Mouse (Mus musculus): Measurements from ENCODE around the gene Zcchc3. TPM values are rescaled to one million over a fixed set of nuclear protein-coding genes. Genes with fewer than 3 reads are reported as not detected.

Zcchc3 gene
- polyA plus RNA-seq, 1 experiment: 1.8 TPM

DNA sequence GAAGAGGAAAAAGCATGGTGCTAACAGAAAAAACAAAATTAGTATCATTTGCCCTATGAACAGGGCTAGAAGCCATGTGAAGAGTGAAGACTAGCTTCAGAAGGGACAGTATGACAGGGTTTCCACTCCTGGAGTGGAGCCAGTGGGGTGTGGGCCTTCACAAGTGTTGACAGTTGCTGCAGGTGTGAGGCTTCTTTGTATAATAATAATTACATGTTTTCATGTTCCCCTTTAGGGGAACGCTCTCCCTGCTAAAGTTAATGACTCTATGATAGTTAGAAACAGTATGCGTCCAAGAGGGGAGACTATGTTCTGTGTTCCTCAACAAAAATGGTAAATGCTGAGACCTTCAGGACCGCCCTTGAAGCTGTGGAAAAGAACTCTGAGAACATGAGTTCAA lies 959 bp upstream of the Zcchc3 start:
- Histone ChIP-seq H3K4me3 (ENCODE audit: extremely low read depth, insufficient read depth, insufficient read length) (no peak overlapping the region), H3K27ac (ENCODE audit: insufficient read depth, low read length) (no peak overlapping the region), H3K36me3 (ENCODE audit: control insufficient read depth, insufficient read depth, low read length) (no peaks in the 10 kb centered on the region), H3K4me1 (ENCODE audit: control insufficient read depth, insufficient read depth, insufficient read length) (no peaks in the 10 kb centered on the region; the same call in none of the 2 replicates), H3K27me3 (ENCODE audit: control insufficient read depth, insufficient read depth, low read length) (peaks cover 10% of the 10 kb centered on the region; the same call in 1 of the 2 replicates)
- DNase-seq (ENCODE audit: low read depth in 1 of 2, low spot score in 2 of 2): no peak
- TF ChIP-seq POLR2A (IDR thresholded peaks at IDR 0.05; ENCODE audit: low read depth, low read length) (no peak), CTCF (IDR thresholded peaks at IDR 0.05; ENCODE audit: extremely low read depth, insufficient read depth, insufficient read length, insufficient replicate concordance) (no peak)
- WGBS: 96% methylated on average over 3 of the region's 3 CpGs

DNA sequence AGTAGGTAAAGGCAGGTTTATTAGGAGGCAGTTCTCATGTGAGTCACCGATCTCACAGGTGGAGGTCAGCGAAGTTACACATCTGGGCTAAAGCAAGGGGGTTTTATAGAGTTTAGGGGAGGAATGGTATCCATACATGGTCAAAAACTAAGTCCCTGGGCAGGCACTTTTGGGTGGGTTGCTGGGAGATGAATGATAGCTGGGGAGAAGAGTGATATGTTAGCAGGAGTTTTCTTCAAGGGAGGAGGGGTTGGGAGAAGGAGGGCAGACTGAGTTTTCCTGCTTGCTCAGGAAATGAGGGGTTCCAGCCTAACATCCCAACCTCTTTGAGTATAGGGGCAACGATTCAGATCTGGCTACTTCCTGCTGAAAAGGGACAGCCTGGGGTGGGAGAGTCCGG lies 460 bp upstream of the Zcchc3 start, which contains the start of gene 6820408C15Rik:
Gene 6820408C15Rik, plus strand, starts transcription at position 301 of the 400 bp plus-strand sequence.
- no peaks in the 10 kb centered on the region for H3K36me3 ChIP-seq (ENCODE audit: control insufficient read depth, insufficient read depth, low read length)
- no peak for TF ChIP-seq CTCF (IDR thresholded peaks at IDR 0.05; ENCODE audit: extremely low read depth, insufficient read depth, insufficient read length, insufficient replicate concordance)
- TF ChIP-seq POLR2A (IDR thresholded peaks at IDR 0.05; ENCODE audit: low read depth, low read length): no peak
- WGBS: 51% methylated on average over 4 of the region's 4 CpGs
- peak within 1 kb of the TSS; percentile 50 for H3K27ac ChIP-seq (ENCODE audit: insufficient read depth, low read length)
- H3K27me3 ChIP-seq (ENCODE audit: control insufficient read depth, insufficient read depth, low read length): peaks cover 10% of the 10 kb centered on the region; the same call in 1 of the 2 replicates
- no peaks in the 10 kb centered on the region; the same call in none of the 2 replicates for H3K4me1 ChIP-seq (ENCODE audit: control insufficient read depth, insufficient read depth, insufficient read length)
- peak within 1 kb of the TSS; percentile 80 for H3K4me3 ChIP-seq (ENCODE audit: extremely low read depth, insufficient read depth, insufficient read length)
- DNase-seq (ENCODE audit: low read depth in 1 of 2, low spot score in 2 of 2): no peak

DNA sequence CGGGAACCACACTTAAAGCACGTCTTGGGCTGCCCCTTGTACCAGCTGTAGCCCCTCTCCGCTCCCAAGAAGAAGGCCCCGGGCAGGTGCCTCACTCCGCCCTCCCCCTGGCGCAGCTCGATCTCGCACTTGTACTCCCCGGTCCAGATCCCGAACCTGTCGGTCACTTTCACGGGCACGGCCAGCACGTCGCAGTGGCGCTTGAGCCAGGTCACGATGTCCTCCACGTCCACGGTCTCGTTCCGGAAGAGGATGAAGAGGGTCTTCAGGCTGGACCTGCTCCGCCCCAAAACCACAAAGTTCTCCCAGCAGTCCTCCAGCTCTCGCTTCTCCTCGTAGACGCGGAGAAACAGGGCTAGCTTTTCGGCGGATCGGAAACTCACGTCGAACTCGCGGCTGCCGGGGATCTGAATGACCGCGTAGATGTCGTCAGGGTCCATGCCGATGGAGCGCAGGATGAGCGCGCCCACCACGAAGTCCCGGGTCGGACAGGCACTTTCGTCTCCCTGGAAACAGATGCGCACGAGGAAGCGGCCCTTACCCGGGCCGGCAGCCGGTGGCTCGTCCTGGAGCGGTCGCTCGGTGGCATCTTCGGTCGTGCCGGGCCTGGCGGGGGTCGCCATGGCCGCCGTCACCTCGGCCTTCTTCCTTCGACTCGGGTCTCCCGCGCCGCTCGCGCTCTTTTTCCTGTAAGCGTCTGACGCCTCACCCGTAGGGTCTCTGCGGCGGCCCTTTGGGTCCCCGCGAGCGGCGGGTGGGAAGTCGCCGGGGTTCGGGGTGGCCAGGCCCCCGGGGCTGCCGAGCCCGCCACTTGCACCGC lies 852 bp downstream of the Zcchc3 start:
- DNase-seq (ENCODE audit: low read depth in 1 of 2, low spot score in 2 of 2): no peak
- Histone ChIP-seq H3K4me3 (ENCODE audit: extremely low read depth, insufficient read depth, insufficient read length) (peak overlapping the region; percentile 80), H3K27ac (ENCODE audit: insufficient read depth, low read length) (peak overlapping the region; percentile 50; the same call in 1 of the 2 replicates), H3K4me1 (ENCODE audit: control insufficient read depth, insufficient read depth, insufficient read length) (no peaks in the 10 kb centered on the region; the same call in none of the 2 replicates), H3K27me3 (ENCODE audit: control insufficient read depth, insufficient read depth, low read length) (peaks cover 10% of the 10 kb centered on the region; the same call in 1 of the 2 replicates), H3K36me3 (ENCODE audit: control insufficient read depth, insufficient read depth, low read length) (no peaks in the 10 kb centered on the region)
- WGBS: 10% methylated on average over 77 of the region's 86 CpGs
- TF ChIP-seq CTCF (IDR thresholded peaks at IDR 0.05; ENCODE audit: extremely low read depth, insufficient read depth, insufficient read length, insufficient replicate concordance) (no peak), POLR2A (IDR thresholded peaks at IDR 0.05; ENCODE audit: low read depth, low read length) (no peak)

DNA sequence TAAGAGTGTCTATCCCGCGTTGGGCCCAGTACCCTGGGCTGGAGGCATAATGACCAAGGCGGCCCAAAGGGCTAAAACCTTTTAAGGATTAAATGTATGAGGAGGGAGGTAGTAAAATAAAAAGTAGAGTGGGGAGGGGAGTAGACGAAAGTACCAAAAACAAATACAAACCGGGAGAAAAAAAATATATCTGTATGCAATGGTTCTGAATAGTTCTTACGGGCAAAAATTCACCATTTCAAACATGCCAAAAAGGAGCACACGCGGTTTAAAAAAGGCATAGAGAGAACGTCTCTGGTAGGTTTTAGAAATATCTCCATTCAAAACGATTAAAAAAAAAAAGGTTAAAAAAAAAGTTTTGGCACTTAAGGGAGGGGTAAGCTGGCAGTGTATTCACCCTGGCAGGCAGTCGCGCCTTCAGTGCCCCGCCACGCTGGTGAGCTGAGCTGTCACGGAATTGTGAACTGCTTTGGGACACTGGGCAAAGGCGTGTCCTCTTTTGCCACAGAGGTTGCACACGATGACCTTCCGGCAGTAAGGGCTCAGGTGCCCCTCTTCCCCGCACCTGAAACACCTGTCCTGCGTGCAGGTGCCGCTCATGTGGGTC lies 1.6 kb downstream of the Zcchc3 start:
- 68% methylated on average over 21 of the region's 21 CpGs for WGBS
- Histone ChIP-seq H3K27me3 (ENCODE audit: control insufficient read depth, insufficient read depth, low read length) (peaks cover 10% of the 10 kb centered on the region; the same call in 1 of the 2 replicates), H3K4me3 (ENCODE audit: extremely low read depth, insufficient read depth, insufficient read length) (no peak overlapping the region; the same call in none of the 2 replicates), H3K36me3 (ENCODE audit: control insufficient read depth, insufficient read depth, low read length) (no peaks in the 10 kb centered on the region), H3K4me1 (ENCODE audit: control insufficient read depth, insufficient read depth, insufficient read length) (no peaks in the 10 kb centered on the region; the same call in none of the 2 replicates), H3K27ac (ENCODE audit: insufficient read depth, low read length) (no peak overlapping the region)
- TF ChIP-seq POLR2A (IDR thresholded peaks at IDR 0.05; ENCODE audit: low read depth, low read length) (no peak), CTCF (IDR thresholded peaks at IDR 0.05; ENCODE audit: extremely low read depth, insufficient read depth, insufficient read length, insufficient replicate concordance) (no peak)
- DNase-seq (ENCODE audit: low read depth in 1 of 2, low spot score in 2 of 2): no peak

DNA sequence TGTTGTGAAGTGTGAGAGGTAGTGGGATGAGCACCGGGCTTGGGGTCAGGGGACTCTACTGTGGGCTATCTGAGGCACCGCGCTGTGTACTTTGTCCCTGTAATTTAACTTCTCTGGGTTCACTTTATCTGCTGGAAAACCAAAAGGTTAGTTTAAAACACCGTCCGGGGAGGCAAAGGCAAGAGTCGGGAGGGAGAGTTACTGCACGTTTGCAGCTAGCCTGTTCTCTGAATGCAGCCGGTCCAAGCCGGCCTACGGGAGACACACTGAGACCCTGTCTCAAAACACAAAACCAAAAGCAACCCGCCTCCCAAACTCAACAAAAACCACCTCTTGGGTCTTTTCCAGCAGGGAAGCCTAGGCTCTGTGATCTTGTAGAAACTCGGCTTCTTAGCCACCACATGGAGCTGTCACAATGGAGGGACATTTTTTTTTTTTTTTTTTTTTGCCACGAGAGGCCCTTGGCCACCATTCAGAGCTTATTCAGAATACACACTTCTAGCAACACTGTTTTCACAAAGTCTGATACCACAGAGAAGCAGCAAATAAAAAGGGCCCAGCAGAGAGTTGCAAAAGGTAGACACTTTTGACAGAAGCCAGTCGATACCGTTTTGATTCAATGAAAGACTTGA lies 2.2 kb downstream of the Zcchc3 start:
- WGBS: 81% methylated on average over 15 of the region's 15 CpGs
- H3K27me3 ChIP-seq (ENCODE audit: control insufficient read depth, insufficient read depth, low read length): peaks cover 10% of the 10 kb centered on the region; the same call in 1 of the 2 replicates
- DNase-seq (ENCODE audit: low read depth in 1 of 2, low spot score in 2 of 2): no peak
- no peak for TF ChIP-seq POLR2A (IDR thresholded peaks at IDR 0.05; ENCODE audit: low read depth, low read length)
- no peak overlapping the region for H3K27ac ChIP-seq (ENCODE audit: insufficient read depth, low read length)
- no peaks in the 10 kb centered on the region for H3K36me3 ChIP-seq (ENCODE audit: control insufficient read depth, insufficient read depth, low read length)
- no peak overlapping the region for H3K4me3 ChIP-seq (ENCODE audit: extremely low read depth, insufficient read depth, insufficient read length)
- H3K4me1 ChIP-seq (ENCODE audit: control insufficient read depth, insufficient read depth, insufficient read length): no peaks in the 10 kb centered on the region; the same call in none of the 2 replicates

DNA sequence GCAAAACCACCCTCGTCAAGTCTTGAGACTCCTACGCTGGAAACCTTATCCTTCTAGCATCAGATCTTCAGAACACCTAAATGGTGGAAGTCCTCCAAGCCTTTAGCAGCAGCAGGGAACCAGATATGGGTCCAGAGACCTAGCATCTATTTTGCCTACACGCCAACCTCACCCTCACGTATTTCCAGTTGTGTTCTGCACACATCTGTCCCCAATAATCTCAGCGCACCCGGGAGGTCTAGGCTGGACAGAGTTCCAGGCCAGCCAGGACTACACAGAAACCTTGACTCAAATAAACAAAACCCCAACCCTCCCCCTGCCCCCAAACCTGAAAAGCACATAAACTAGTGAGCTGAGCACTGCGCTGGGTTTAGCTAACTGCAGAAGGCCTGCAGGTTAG lies 3.4 kb downstream of the Zcchc3 start:
- no peak for DNase-seq (ENCODE audit: low read depth in 1 of 2, low spot score in 2 of 2)
- Histone ChIP-seq H3K4me3 (ENCODE audit: extremely low read depth, insufficient read depth, insufficient read length) (no peak overlapping the region), H3K27me3 (ENCODE audit: control insufficient read depth, insufficient read depth, low read length) (peaks cover 10% of the 10 kb centered on the region; the same call in 1 of the 2 replicates), H3K36me3 (ENCODE audit: control insufficient read depth, insufficient read depth, low read length) (no peaks in the 10 kb centered on the region), H3K4me1 (ENCODE audit: control insufficient read depth, insufficient read depth, insufficient read length) (no peaks in the 10 kb centered on the region; the same call in none of the 2 replicates), H3K27ac (ENCODE audit: insufficient read depth, low read length) (no peak overlapping the region)
- WGBS: 91% methylated on average over 7 of the region's 7 CpGs
- no peak for TF ChIP-seq POLR2A (IDR thresholded peaks at IDR 0.05; ENCODE audit: low read depth, low read length)
- no peak for TF ChIP-seq CTCF (IDR thresholded peaks at IDR 0.05; ENCODE audit: extremely low read depth, insufficient read depth, insufficient read length, insufficient replicate concordance)
